Mouse (Mus musculus) thymus, postnatal 0 days (tissue): ENCODE results near the gene Anxa4. TPM values are rescaled to one million over a fixed set of nuclear protein-coding genes. Genes with fewer than 3 reads are reported as not detected.
A peak's percentile ranks its signal among the peaks of the same experiment; 100 is the strongest.

Experiments
- DNase-seq: peaks from one replicate; pipeline ENCODE4 v3.0.0-alpha.2; 2015; ENCODE audit warnings: low spot score
- polyA plus RNA-seq: library from polyadenylated mRNA; unstranded; fragments of >200 nt; fragmentation: Nextera tagmentation; extraction: Ambion mirVana; gene quantifications from 2 replicates; pipeline ENCODE4 v1.2.1, GENCODE M21; 2015

Gene Anxa4
- polyA plus RNA-seq: 33.6 and 34.0 TPM in 2 replicates

- DNase-seq: peak; percentile 37
Measured at GRCm38 (mm10) chr6:86793021-86793815, at the start of gene Anxa4. Gene Anxa4, minus strand, starts transcription at chr6:86793584.

- DNase-seq: no peak
Measured at GRCm38 (mm10) chr6:86841949-86842348, 48.6 kb upstream of the Anxa4 start.

- no peak for DNase-seq
Measured at GRCm38 (mm10) chr6:86839089-86839488, 45.7 kb upstream of the Anxa4 start.

DNA sequence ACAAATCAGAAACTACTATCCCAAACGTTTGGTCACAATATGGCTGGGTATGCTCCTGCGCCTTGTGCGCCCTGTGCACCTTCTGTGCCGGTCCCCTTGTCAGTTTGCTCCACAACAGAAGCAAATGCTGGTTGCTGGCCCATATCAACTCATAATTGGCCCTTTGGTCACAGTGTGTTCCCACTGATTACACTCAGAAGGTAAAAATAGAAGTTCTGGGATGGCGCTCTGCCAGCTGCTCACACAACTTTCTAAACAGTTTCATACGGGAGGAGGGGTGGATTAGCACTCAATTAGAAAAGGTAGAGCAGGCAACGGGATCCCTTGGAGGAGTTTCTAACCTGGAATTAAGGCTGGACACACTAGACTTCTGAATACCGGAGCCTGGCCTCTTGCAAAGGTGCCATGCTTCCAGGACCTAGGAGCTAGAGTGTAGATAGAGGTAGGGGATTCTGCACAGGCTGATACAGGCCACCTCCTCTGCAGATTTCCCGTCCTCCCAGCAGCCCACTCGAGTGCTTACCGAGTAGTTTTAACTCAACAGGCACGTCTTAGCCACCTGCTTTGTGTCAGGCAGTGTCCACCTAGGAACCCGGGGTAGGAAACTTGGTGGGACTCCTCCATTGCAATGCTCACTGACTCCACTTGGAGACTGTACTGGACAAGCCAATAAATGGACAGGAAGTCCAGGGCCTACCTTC, 39.6 kb upstream of the Anxa4 start:
- DNase-seq: no peak

- no peak for DNase-seq
Measured at GRCm38 (mm10) chr6:86830738-86831500, 37.5 kb upstream of the Anxa4 start.

- no peak for DNase-seq
Measured at GRCm38 (mm10) chr6:86829768-86830167, 36.4 kb upstream of the Anxa4 start.

DNA sequence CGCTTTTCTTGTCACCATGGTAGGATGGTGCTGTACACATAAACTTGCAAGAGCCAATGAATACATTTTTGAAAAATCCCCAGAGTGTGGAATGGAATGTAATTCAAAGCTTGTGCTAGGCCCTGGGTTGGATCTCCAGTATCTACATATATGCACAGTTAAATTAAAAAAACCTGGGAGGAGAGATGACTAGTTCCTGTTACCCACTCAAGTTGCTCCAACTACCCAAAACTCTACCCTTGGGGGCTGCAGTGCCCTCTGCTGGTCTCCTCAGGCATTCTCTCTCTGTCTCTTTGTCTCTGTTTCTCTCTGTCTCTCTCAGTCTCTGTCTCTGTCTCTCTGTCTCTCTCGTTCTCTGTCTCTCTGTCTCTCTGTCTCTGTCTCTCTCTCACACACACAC, 34.0 kb upstream of the Anxa4 start:
- DNase-seq: peak; percentile 24

DNA sequence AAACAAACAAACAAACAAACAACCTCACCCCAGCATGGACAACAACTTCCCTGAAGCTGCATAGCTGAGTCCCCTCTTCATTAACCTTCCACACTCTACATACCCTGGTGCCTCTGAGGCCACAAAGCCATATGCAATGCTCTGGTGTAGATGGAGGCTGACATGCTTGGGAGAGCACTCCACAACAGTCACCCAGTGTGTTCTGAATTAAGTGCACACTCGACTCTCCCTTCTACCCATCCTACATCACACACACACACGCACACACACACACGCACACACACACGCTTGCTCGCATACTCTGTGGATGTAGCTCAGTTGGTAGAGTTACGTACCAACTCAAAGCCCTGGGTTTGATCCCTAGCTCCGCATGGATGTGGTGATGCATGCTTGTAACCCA, 31.0 kb upstream of the Anxa4 start:
- DNase-seq: peak; percentile 63

DNA sequence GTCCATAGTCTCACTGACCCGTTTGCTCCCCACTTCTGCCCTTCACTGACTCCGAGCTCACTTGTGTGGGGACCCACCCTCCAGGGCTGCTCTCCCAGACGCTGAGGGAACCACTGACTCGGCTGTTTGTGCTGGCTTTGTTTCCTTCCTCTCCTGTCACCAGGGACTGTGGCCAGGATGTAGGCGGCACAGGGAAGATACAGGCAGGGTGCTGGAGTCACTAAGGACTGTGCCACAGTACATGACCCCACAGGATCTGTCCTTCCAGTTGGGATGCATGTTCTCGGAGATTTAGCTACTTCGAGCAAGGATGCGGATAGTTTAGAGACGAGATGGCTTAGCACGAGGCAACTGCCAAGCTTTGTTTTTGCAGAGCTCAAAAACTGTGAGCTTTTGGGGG, 30.4 kb upstream of the Anxa4 start:
- peak; percentile 76 for DNase-seq

DNA sequence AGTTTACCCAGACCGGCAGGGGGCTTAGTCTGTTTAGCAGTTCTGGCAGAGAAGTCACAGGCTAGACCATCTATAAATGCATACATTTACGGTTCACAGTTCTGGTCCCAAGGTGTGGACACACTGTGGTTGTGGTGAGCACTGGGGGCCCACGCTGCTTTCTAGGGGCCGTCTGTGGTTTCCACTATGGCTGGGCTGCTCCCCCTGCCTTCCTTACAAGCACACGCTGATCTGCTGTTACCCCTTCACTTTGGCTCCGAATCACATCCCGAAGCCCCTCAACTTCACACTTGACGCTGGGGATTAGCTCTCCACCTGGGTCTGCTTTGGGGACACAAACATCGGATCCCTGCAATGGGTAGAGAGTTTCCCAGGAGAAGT, 29.7 kb upstream of the Anxa4 start:
- peak; percentile 42 for DNase-seq

- peak; percentile 11 for DNase-seq
Measured at GRCm38 (mm10) chr6:86822285-86823050, 29.1 kb upstream of the Anxa4 start.

GRCm38 (mm10) chr6:86820690-86821089, 27.3 kb upstream of the Anxa4 start:
- peak; percentile 56 for DNase-seq

- no peak for DNase-seq
Measured at GRCm38 (mm10) chr6:86819926-86820325, 26.5 kb upstream of the Anxa4 start.

DNA sequence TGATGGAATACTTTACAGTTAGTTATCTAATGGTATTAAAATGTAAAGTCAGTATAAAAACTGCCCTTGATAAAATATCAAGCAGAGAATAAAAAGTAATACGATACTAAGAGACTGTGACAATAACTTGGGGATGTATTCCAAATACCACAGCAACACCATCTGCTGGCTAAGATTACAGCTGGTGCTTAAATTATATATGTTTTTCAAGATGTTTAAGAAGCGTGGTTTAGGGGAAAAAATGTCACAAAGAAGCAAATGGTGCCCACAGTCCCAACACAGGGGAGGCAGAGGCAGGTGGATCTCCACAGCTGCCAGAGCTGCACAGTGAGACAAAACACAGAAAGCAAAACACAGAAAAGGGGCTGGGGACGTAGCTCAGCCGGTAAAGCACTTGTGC, 25.5 kb upstream of the Anxa4 start:
- no peak for DNase-seq

DNA sequence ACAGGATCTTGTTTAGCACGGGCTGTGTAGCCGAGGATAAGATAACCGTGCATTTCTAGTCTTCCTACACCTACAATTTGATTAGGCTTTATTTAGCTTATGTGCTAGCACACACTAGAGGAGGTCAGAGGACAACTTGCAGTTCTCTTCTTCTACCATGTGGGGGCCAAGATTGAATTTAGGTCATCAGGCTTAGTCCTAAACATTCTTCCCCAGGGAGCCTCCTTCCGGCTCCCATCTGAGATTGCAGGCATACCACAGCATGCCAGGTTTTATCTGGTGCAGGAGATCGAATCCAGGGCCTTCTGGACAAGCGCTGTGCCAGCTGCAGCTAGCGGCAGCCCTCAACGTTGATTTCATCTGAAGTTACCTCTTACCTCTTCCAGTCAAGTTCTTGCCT, 23.2 kb upstream of the Anxa4 start:
- DNase-seq: peak; percentile 49

- no peak for DNase-seq
Measured at GRCm38 (mm10) chr6:86815436-86815835, 22.1 kb upstream of the Anxa4 start.

DNA sequence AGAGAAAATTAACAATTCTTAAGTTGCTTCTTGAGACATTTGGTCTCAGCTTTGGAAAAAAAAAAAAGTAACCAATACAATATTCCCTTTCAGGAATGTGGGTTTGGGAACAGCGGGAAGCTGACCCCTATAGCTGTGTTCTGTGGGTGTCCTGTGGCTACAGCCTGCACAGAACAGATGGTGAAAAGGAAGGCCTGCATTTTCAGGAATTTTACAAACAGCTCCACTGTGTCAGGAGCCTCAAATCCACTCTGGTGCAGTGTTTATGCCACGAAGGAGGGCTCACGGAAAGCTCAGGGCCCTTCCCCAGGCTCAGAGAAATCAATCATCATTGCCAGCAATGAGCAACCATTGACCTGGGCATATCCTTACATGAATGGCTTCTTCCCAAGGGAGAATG, 21.5 kb upstream of the Anxa4 start:
- DNase-seq: no peak

DNA sequence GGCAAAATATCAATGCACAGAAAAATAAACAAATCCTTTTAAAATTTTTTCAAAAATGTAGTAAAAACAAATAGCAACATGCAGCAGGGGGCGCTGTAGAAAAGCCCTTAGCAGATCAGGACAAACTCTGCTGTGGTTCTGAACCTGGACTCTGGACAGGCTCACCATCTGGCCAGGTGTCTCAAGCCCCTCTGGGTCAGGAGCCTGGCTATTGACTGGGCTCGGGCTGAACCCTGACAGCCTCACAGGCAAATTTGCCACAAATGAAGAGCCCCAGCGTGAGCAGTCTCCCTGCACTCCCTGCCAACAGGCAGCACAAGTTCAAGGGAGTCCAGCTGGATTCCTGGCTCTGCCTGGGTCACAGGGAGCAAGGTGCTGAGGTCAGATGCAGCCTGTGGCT, 20.0 kb upstream of the Anxa4 start:
- peak; percentile 63 for DNase-seq

GRCm38 (mm10) chr6:86812919-86813318, 19.5 kb upstream of the Anxa4 start:
- no peak for DNase-seq

GRCm38 (mm10) chr6:86806455-86807086, 13.2 kb upstream of the Anxa4 start:
- peak; percentile 59 for DNase-seq

DNA sequence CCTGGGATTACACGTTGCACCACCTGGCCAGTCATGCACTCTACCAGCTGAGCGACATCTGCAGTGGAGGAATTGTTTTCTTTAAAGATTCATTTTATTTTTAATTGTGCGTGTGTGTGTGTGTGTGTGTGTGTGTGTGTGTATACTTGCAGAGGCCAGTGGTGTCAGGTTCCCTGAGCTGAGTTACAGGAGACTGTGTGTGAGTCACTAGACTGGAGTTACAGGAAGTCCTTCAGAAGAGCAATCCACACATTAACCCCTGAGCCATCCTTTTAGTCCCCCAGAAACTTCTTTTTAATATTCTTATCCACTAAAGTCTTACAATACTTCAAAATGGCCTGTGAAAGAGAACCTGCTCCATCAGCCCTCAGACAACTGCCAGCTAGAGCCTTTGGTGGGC, 11.3 kb upstream of the Anxa4 start:
- DNase-seq: no peak
